Mouse (Mus musculus) lung, embryonic 16.5 days (tissue): Measurements from ENCODE around the gene Bmp4. TPM values are rescaled to one million over a fixed set of nuclear protein-coding genes. Genes with fewer than 3 reads are reported as not detected.

ENCODE experiments used
- ATAC-seq: fragments of 200-750 bp; cut with Nextera tagmentation; 2 replicates; pipeline ENCODE4 v1.8.0; 2017; ENCODE audit warnings: low read depth, mild to moderate bottlenecking, moderate library complexity
- H3K27ac ChIP-seq: fragments of 300-500 bp; sonication (generic); 2 replicates; pipeline ENCODE4 v1.5.1; 2014; ENCODE audit warnings: mild to moderate bottlenecking, control low read depth, low read length
- H3K27me3 ChIP-seq: fragments of 300-500 bp; sonication (generic); 2 replicates; pipeline ENCODE4 v1.6.1; 2014; ENCODE audit warnings: low read depth, low read length, mixed read lengths; ENCODE audit not compliant: control insufficient read depth, insufficient read depth
- H3K36me3 ChIP-seq: fragments of 300-500 bp; sonication (generic); 2 replicates; pipeline ENCODE4 v1.6.1; 2014; ENCODE audit warnings: low read length; ENCODE audit not compliant: control insufficient read depth, insufficient read depth
- H3K4me1 ChIP-seq: fragments of 300-500 bp; sonication (generic); replicated peaks from 2 replicates; pipeline ENCODE4 v1.6.1; 2014; ENCODE audit warnings: low read length, mixed read lengths; ENCODE audit not compliant: control insufficient read depth, insufficient read depth
- H3K4me2 ChIP-seq: fragments of 300-500 bp; sonication (generic); 2 replicates; pipeline ENCODE4 v1.6.1; 2014; ENCODE audit warnings: low read depth, low read length, control low read depth
- H3K4me3 ChIP-seq: fragments of 300-500 bp; sonication (generic); 2 replicates; pipeline ENCODE4 v1.5.1; 2014; ENCODE audit warnings: mild to moderate bottlenecking, low read length, control low read depth
- H3K9ac ChIP-seq: fragments of 300-500 bp; sonication (generic); 2 replicates; pipeline ENCODE4 v1.6.1; 2014; ENCODE audit warnings: low read length, control low read depth
- H3K9me3 ChIP-seq: fragments of 300-500 bp; sonication (generic); 2 replicates; pipeline ENCODE4 v1.6.1; 2016; ENCODE audit warnings: low read length; ENCODE audit not compliant: control insufficient read depth
- WGBS: fragments of 180-500 bp; shearing (Covaris S2); extraction: QIAGEN DNeasy Blood & Tissue Kit; methylation state at CpG from one replicate; pipeline ENCODE4 v1.1.7; 2014; 5-methylcytosine and 5-hydroxymethylcytosine counted together
- polyA plus RNA-seq: library from polyadenylated mRNA; unstranded; fragments of >200 nt; fragmentation: Nextera tagmentation; extraction: Ambion mirVana; gene quantifications from 2 replicates; pipeline ENCODE4 v1.2.1, GENCODE M21; 2015

Bmp4 gene
- polyA plus RNA-seq, 1 experiment from 2014 or later, result 79.0 TPM

DNA sequence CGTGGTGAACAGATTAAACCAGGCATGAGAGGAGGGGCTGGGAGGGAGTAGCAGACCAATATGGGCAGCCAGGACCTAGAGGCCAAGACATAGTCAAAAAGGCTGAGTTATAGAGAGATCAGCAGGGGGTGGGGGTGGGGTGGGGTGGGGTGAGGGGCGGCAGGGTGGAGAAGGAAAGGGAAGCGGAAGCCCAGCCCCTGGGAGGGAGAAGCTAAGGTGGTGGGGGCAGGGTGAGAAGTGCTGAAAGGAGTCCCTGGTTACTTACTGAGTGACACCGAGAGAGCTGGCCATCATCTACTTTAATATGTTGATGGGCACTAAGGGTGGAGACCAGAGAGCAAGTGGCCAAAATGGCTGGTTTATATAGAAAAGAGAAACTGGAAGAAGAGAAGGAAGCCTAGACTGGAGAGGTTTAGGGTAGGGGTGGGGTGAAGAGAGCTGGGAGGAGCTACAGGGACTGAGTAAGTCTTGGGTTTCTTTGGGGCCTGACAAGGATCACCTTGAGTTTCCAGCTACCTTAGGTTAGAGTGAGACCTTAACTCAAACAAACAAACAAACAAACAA, 20.2 kb upstream of the Bmp4 start:
- Histone ChIP-seq H3K27me3 (no peaks in the 10 kb centered on the region), H3K9ac (no peak overlapping the region), H3K4me3 (no peak overlapping the region), H3K27ac (no peak overlapping the region), H3K4me2 (no peak overlapping the region), H3K4me1 (no peaks in the 10 kb centered on the region), H3K36me3 (no peaks in the 10 kb centered on the region), H3K9me3 (no peaks in the 10 kb centered on the region)
- WGBS, result 62% methylated on average over 4 of the region's 4 CpGs
- ATAC-seq, result no peak

DNA sequence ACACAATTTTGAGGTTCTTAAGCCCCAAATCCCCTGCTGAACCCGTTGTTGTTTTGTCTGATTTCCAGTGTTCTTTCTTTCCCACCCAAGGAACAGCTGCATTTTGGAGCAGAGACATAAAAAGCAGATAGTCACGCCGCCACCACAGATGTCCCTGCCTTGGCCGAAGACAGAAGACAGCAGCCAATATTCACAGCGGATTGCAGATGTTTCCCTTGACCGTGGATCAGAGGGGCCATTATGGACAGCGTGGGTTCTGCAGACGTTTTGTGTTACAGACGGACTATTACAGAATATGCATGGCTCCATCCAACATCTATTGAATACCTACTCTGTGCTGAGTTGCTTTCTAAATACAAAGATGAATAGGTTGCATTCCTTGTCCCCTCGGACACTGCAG, 18.5 kb upstream of the Bmp4 start:
- 63% methylated on average over 10 of the region's 10 CpGs for WGBS
- H3K4me3 ChIP-seq, result no peak overlapping the region
- H3K36me3 ChIP-seq, result no peaks in the 10 kb centered on the region
- ATAC-seq, result no peak
- no peak overlapping the region for H3K9ac ChIP-seq
- no peak overlapping the region for H3K27ac ChIP-seq
- no peak overlapping the region for H3K4me2 ChIP-seq
- H3K9me3 ChIP-seq, result no peaks in the 10 kb centered on the region
- no peaks in the 10 kb centered on the region for H3K4me1 ChIP-seq
- no peaks in the 10 kb centered on the region for H3K27me3 ChIP-seq

DNA sequence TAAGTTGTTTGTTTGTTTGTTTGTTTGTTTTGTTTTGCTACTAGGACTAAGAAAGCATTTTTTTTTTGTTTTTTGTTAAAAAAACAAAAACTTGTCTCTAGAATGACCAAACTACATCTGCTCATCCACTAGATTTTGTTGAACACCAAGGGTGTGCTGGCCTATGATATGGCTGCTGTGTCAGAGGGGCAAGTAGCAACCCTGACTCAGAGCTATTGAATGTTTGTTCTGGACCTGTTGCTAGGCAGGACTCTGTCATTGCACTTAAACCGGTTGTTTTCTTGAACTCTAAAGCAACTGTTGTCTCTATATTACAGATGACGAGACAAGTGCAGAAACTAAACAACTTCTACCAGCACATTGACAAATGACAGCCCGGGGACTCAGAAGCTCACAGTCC, 17.9 kb upstream of the Bmp4 start:
- no peaks in the 10 kb centered on the region for H3K4me1 ChIP-seq
- no peak overlapping the region for H3K27ac ChIP-seq
- H3K4me2 ChIP-seq, result no peak overlapping the region
- 58% methylated on average over 3 of the region's 3 CpGs for WGBS
- H3K4me3 ChIP-seq, result no peak overlapping the region
- H3K36me3 ChIP-seq, result no peaks in the 10 kb centered on the region
- H3K9me3 ChIP-seq, result no peaks in the 10 kb centered on the region
- ATAC-seq, result no peak
- no peak overlapping the region for H3K9ac ChIP-seq
- H3K27me3 ChIP-seq, result no peaks in the 10 kb centered on the region

DNA sequence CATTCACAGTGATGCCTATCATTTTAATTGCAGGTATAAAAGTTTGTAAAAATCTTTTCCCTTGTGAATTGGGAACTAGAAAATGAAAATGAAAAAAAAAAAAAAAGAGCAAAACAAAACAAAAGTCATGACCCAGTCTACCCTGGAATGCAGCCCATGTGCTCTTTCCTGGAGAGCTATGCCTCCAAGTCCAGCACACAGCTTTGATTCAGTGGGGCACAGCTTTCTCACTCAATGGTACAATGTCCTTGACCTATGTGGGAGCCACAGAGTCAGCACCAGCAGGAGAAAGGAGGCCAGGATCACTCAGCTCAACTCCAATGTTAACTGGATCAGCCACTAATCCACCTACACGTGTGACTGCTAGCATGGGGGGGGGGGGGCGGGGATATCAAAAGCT, 9.5 kb upstream of the Bmp4 start:
- H3K4me2 ChIP-seq, result no peak overlapping the region
- no peaks in the 10 kb centered on the region for H3K9me3 ChIP-seq
- H3K36me3 ChIP-seq, result no peaks in the 10 kb centered on the region
- H3K27ac ChIP-seq, result no peak overlapping the region
- H3K4me1 ChIP-seq, result peaks cover 6% of the 10 kb centered on the region; the same call in 1 of the 2 replicates
- no peak for ATAC-seq
- 67% methylated on average over 2 of the region's 2 CpGs for WGBS
- peaks cover 7% of the 10 kb centered on the region for H3K27me3 ChIP-seq
- no peak overlapping the region for H3K4me3 ChIP-seq
- no peak overlapping the region for H3K9ac ChIP-seq

DNA sequence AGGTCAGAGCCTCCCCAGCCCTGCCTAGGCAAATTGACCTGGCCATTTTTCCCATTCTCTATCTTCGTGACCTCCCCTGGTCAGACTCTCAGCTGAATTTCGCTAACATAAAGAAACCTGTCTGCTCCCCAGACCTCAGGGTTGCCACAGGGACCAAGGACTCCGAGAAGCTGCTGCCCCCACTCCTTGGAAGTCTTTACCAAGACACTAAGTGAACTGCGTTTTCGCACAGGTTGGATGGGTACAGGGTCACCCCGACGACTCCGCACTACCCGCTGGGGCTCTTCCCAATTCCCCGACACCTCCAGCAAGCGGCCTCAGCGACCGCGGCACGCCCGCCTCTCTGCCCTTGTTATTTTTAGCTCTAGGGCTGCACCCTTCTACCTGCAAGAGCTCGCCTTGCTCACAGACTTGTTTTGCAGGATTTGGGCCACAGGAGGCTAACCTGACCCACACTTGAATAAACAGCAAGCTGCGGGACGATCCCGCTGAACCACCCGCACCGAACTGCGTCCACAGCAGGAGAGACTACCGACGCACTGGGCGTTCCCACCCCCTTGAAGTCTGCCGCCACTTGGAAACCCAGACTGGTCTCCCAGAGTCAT, 7.7 kb upstream of the Bmp4 start:
- Histone ChIP-seq H3K36me3 (no peaks in the 10 kb centered on the region), H3K4me2 (peak overlapping the region; percentile 57), H3K27me3 (peaks cover 7% of the 10 kb centered on the region), H3K4me1 (peaks cover 6% of the 10 kb centered on the region; the same call in 1 of the 2 replicates), H3K9me3 (no peaks in the 10 kb centered on the region), H3K4me3 (peak overlapping the region; percentile 35), H3K27ac (no peak overlapping the region), H3K9ac (peak overlapping the region; percentile 49; the same call in 1 of the 2 replicates)
- ATAC-seq, result peak; percentile 72
- 4% methylated on average over 27 of the region's 27 CpGs for WGBS

DNA sequence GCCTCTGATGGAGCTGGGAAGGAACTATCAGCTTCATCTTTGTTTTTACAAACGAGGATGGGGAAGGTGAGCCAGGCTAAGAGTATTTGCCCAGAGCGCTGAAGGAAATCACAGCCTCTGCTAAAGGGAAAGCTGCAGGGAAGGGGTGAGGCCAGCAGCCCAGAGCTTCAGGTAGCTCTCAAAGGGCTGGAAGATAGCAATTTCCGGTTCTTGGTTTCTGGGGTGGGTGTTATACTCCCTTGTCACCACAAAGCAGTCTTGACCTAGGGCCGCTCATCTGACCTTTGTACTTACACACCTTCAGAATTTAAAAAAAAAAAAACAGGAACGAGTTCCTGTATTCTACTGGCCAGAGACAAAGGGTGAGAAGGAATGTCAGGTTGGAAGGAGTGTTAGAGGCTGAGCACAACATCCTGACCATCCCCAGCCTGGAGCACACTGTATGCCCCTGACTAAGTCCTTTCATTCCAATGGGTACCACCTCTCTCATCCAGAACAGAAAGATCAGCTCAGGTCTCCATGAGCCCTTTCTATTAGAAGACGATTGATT, 1.2 kb upstream of the Bmp4 start:
- ATAC-seq, result no peak
- no peak overlapping the region for H3K4me3 ChIP-seq
- H3K27me3 ChIP-seq, result peaks cover 2% of the 10 kb centered on the region; the same call in 1 of the 2 replicates
- no peaks in the 10 kb centered on the region for H3K36me3 ChIP-seq
- no peak overlapping the region for H3K27ac ChIP-seq
- no peak overlapping the region for H3K4me2 ChIP-seq
- 48% methylated on average over 6 of the region's 6 CpGs for WGBS
- H3K4me1 ChIP-seq, result 0 out of 2 replicates have a peak, but pooled peaks cover 2% of the 10 kb centered on the region
- H3K9ac ChIP-seq, result no peak overlapping the region
- H3K9me3 ChIP-seq, result no peaks in the 10 kb centered on the region

DNA sequence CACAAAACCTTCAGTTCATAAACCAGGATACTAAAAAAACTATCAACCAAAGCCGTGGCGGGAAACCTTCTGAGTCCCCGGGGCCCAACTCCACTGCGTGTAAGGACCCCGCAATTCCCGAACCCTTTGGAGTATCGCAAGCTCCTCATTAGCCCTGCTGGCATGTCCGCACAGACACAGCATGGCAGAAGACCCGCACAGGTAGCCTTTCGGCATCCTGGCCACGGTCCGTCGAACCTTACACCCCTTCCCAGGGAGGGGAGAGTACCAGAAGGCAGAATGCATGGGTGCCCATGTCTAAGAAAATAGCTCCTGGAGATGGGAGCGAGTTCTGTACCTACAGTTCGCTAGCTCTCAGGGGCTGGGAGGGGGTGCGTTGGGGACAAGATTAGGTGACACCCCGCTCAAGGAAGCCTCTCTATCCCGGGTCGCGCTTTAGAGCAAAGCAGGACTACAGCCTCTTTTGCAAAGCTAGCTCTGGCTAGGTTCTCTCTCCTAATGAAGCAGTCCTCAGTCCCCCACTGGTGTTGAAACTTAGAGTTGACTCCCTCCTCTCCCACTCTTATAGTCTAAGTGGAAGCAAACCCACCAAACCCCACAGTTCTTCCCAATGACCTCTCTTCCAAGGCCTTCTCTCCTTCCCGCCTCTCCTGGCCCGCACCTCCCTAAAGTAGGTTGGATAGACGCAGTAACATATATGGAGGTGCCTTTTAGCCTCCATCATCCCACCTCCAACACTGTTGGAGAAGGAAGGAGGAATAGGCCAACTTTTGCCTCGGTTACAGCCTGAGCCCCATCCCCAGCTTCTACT, 826 bp downstream of the Bmp4 start:
- peak overlapping the region; percentile 61 for H3K4me3 ChIP-seq
- no peaks in the 10 kb centered on the region for H3K9me3 ChIP-seq
- peak overlapping the region; percentile 97 for H3K27ac ChIP-seq
- peaks cover 5% of the 10 kb centered on the region; the same call in 1 of the 2 replicates for H3K4me1 ChIP-seq
- ATAC-seq, result no peak
- H3K27me3 ChIP-seq, result peaks cover 2% of the 10 kb centered on the region; the same call in 1 of the 2 replicates
- H3K9ac ChIP-seq, result peak overlapping the region; percentile 65
- 4% methylated on average over 24 of the region's 24 CpGs for WGBS
- peak overlapping the region; percentile 89 for H3K4me2 ChIP-seq
- no peaks in the 10 kb centered on the region for H3K36me3 ChIP-seq

DNA sequence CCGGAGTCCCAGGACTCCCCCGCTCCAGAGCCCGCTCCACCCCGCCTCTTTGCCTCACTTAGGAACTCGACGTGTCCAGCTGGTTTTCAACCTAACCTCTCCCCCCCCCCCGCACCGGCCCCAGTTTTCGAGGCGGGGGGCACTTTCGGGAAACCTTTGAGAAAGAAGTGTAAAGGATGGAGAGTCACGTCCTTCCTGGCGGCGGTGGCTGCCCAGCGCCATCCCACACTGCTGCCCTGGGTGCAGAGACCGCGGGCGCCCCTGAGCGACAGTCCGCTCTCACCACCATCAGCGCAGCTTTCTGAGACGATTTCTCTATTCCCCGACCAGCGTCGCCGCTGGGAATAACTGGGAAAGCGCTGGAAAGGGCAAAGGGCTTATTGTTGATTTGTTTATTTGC, 1.8 kb downstream of the Bmp4 start:
- Histone ChIP-seq H3K9ac (peak overlapping the region; percentile 65), H3K4me2 (peak overlapping the region; percentile 89), H3K4me3 (peak overlapping the region; percentile 61), H3K9me3 (no peaks in the 10 kb centered on the region), H3K27me3 (peaks cover 2% of the 10 kb centered on the region; the same call in 1 of the 2 replicates), H3K36me3 (peaks cover 5% of the 10 kb centered on the region; the same call in 1 of the 2 replicates), H3K27ac (peak overlapping the region; percentile 97), H3K4me1 (peaks cover 5% of the 10 kb centered on the region; the same call in 1 of the 2 replicates)
- no peak for ATAC-seq
- WGBS, result under 1% methylated on average over 27 of the region's 27 CpGs
